Mouse (Mus musculus): ENCODE data around the gene Cldn7. TPM values are rescaled to one million over a fixed set of nuclear protein-coding genes. Genes with fewer than 3 reads are reported as not detected.
A peak's percentile ranks its signal among the peaks of the same experiment; 100 is the strongest.

The Cldn7 gene
- polyA plus RNA-seq, 1 experiment from 2014 or later: 7.5 TPM

DNA sequence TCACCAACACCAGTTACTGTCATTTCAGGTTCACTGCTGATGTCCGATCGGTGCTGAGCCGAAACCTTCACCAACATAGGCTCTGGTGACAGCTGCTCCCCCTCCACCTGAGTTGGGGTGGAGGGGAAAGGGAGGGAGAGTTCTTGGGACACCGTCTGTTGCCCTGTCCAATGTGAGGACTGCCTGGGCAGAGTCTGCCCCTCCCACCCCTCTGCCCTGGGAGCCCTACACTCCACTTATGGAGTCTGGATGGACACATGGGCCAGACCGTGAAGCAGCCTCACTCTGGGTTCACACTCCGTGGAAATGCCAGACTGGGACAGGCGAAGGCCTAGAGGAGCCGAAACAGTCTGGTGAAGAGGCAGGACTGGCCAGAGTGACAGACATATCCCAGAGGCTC is 25.4 kb downstream of the Cldn7 start:
- Histone ChIP-seq H3K27ac (ENCODE audit: low read length) (peak overlapping the region; percentile 99), H3K9me3 (replicated peaks; ENCODE audit: control insufficient read depth, low read length) (no peaks in the 10 kb centered on the region), H3K27me3 (ENCODE audit: control insufficient read depth, insufficient read depth, low read length) (no peaks in the 10 kb centered on the region), H3K4me2 (ENCODE audit: low read depth, low read length) (no peak overlapping the region), H3K4me3 (ENCODE audit: low read length) (no peak overlapping the region), H3K4me1 (ENCODE audit: control insufficient read depth, insufficient read depth, low read length) (peaks cover 17% of the 10 kb centered on the region), H3K36me3 (ENCODE audit: control insufficient read depth, insufficient read depth) (peaks cover 53% of the 10 kb centered on the region), H3K9ac (ENCODE audit: low read length) (no peak overlapping the region)
- no peak for ATAC-seq (replicated peaks; ENCODE audit: extremely low read depth, insufficient read depth, low FRiP score)
- 83% methylated on average over 8 of the region's 8 CpGs for WGBS

DNA sequence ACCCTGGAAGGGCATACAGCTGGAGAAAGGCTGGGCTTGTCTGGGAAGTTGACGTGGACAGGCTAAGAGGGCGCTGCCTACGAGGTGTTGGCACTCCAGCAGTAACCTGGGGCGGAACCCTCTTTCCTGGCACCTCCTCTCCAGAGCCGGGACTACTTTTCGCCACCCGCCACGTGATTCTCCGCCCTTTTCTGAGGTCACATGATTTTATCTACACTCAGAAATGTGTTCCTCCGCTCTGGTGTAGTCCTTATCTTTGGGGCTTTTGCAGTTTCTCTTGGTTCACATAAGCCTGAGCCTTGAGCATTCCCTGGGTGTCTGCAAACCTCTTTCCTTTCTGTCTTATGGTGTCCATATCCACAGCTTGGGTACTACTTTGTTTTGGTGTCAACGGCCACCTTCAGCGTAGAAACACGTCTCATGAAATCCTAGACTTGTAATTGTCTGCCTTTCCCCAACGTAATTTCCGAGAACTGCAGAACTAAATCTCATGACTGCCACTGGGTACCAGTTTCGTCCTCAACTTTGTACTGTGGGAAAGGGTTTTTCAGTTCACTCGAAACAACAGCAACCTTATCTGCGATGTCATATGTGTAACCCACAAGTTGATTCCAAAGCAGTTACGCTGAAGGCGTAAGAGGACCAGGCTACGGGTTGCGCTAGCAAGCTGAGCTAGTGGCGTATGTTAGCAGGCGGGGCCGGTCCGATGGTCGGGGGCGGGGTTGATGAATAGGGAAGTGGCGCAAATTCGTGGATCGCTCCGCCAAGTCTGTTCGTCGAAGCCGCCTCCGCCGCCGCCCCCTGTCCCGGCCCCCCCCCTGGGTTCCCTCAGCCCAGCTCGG is 26.5 kb downstream of the Cldn7 start, which contains the start of gene Gabarap:
Gene Gabarap, plus strand, starts transcription at position 294 of the 842 bp plus-strand sequence.
- peak within 1 kb of the TSS; percentile 96 for H3K9ac ChIP-seq (ENCODE audit: low read length)
- no peaks in the 10 kb centered on the region for H3K9me3 ChIP-seq (replicated peaks; ENCODE audit: control insufficient read depth, low read length)
- peaks cover 47% of the 10 kb centered on the region for H3K36me3 ChIP-seq (ENCODE audit: control insufficient read depth, insufficient read depth)
- whole genome bisulfite sequencing: under 1% methylated on average over 40 of the region's 40 CpGs
- no peaks in the 10 kb centered on the region for H3K27me3 ChIP-seq (ENCODE audit: control insufficient read depth, insufficient read depth, low read length)
- H3K4me3 ChIP-seq (ENCODE audit: low read length): peak within 1 kb of the TSS; percentile 96
- ATAC-seq (replicated peaks; ENCODE audit: extremely low read depth, insufficient read depth, low FRiP score): peak; percentile 70
- peak within 1 kb of the TSS; percentile 93 for H3K4me2 ChIP-seq (ENCODE audit: low read depth, low read length)
- H3K27ac ChIP-seq (ENCODE audit: low read length): peak within 1 kb of the TSS; percentile 99
- peaks cover 19% of the 10 kb centered on the region for H3K4me1 ChIP-seq (ENCODE audit: control insufficient read depth, insufficient read depth, low read length)

DNA sequence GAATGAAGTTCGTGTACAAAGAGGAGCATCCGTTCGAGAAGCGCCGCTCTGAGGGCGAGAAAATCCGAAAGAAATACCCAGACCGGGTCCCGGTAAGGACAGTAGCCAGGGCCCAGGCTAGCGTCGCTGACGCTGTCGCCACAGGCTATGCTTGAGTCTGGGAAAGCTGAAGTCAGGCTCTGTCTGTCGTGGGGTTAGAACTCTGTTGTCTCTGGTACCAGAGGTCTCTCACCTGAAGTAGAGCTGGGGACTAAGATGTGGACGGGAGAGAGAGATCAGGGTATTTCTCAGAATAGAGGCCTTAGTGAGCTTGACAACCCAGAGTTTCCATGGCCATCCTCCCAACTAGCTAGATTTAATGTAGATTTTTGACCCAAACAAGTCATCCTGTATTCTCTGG is 27.1 kb downstream of the Cldn7 start:
- Histone ChIP-seq H3K36me3 (ENCODE audit: control insufficient read depth, insufficient read depth) (peaks cover 43% of the 10 kb centered on the region), H3K4me2 (ENCODE audit: low read depth, low read length) (peak overlapping the region; percentile 93), H3K27me3 (ENCODE audit: control insufficient read depth, insufficient read depth, low read length) (no peaks in the 10 kb centered on the region), H3K4me1 (ENCODE audit: control insufficient read depth, insufficient read depth, low read length) (peaks cover 19% of the 10 kb centered on the region), H3K9ac (ENCODE audit: low read length) (peak overlapping the region; percentile 96), H3K27ac (ENCODE audit: low read length) (peak overlapping the region; percentile 99), H3K4me3 (ENCODE audit: low read length) (peak overlapping the region; percentile 96), H3K9me3 (replicated peaks; ENCODE audit: control insufficient read depth, low read length) (no peaks in the 10 kb centered on the region)
- peak; percentile 6; the same call in 1 of the 2 replicates for ATAC-seq (replicated peaks; ENCODE audit: extremely low read depth, insufficient read depth, low FRiP score)
- WGBS: 0% methylated on average over 15 of the region's 15 CpGs

DNA sequence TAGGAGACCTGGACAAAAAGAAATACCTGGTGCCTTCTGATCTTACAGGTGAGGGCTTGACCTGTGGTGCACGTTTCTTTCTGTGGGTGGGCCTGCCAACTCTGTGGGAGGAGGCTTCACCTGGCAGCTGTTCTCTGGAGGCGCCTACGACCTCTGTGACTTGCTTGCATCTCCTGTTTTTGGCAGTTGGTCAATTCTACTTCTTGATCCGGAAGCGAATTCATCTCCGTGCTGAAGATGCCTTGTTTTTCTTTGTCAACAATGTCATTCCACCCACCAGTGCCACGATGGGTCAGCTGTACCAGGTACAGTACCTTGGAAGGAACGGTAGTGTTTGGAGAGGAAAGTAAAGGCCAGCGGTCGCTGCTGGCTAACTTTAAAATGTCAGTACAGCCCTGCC is 27.8 kb downstream of the Cldn7 start:
- 71% methylated on average over 10 of the region's 10 CpGs for WGBS
- Histone ChIP-seq H3K27ac (ENCODE audit: low read length) (no peak overlapping the region), H3K27me3 (ENCODE audit: control insufficient read depth, insufficient read depth, low read length) (no peaks in the 10 kb centered on the region), H3K9ac (ENCODE audit: low read length) (peak overlapping the region; percentile 96), H3K9me3 (replicated peaks; ENCODE audit: control insufficient read depth, low read length) (no peaks in the 10 kb centered on the region), H3K36me3 (ENCODE audit: control insufficient read depth, insufficient read depth) (peaks cover 37% of the 10 kb centered on the region), H3K4me2 (ENCODE audit: low read depth, low read length) (peak overlapping the region; percentile 93), H3K4me3 (ENCODE audit: low read length) (peak overlapping the region; percentile 96), H3K4me1 (ENCODE audit: control insufficient read depth, insufficient read depth, low read length) (peaks cover 20% of the 10 kb centered on the region)
- ATAC-seq (replicated peaks; ENCODE audit: extremely low read depth, insufficient read depth, low FRiP score): no peak

DNA sequence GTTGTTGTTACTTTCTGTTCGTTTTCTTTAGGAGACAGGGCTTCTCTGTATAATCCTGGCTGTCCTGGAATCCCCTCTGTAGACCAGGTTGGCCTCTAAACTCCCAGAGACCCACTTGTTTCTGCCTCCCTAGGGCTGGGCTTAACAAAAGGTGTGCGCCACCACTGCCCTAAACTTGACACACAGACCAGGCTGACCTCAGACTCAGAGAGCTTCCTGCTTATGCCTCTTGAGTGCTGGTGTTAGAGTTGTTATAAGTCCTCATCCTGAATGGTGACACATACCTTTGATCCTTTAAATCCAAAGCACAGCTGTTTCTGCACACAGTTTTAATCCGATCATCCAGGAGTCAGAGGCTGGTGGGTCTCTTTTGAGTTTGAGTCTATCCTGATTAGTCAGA is 28.4 kb downstream of the Cldn7 start:
- peaks cover 25% of the 10 kb centered on the region for H3K4me1 ChIP-seq (ENCODE audit: control insufficient read depth, insufficient read depth, low read length)
- WGBS: 79% methylated on average over 3 of the region's 3 CpGs
- peaks cover 34% of the 10 kb centered on the region for H3K36me3 ChIP-seq (ENCODE audit: control insufficient read depth, insufficient read depth)
- no peak overlapping the region; the same call in 1 of the 2 replicates for H3K4me3 ChIP-seq (ENCODE audit: low read length)
- peak overlapping the region; percentile 93 for H3K4me2 ChIP-seq (ENCODE audit: low read depth, low read length)
- peak overlapping the region; percentile 96; the same call in 1 of the 2 replicates for H3K9ac ChIP-seq (ENCODE audit: low read length)
- no peaks in the 10 kb centered on the region for H3K27me3 ChIP-seq (ENCODE audit: control insufficient read depth, insufficient read depth, low read length)
- H3K9me3 ChIP-seq (replicated peaks; ENCODE audit: control insufficient read depth, low read length): no peaks in the 10 kb centered on the region
- ATAC-seq (replicated peaks; ENCODE audit: extremely low read depth, insufficient read depth, low FRiP score): no peak
- no peak overlapping the region for H3K27ac ChIP-seq (ENCODE audit: low read length)

DNA sequence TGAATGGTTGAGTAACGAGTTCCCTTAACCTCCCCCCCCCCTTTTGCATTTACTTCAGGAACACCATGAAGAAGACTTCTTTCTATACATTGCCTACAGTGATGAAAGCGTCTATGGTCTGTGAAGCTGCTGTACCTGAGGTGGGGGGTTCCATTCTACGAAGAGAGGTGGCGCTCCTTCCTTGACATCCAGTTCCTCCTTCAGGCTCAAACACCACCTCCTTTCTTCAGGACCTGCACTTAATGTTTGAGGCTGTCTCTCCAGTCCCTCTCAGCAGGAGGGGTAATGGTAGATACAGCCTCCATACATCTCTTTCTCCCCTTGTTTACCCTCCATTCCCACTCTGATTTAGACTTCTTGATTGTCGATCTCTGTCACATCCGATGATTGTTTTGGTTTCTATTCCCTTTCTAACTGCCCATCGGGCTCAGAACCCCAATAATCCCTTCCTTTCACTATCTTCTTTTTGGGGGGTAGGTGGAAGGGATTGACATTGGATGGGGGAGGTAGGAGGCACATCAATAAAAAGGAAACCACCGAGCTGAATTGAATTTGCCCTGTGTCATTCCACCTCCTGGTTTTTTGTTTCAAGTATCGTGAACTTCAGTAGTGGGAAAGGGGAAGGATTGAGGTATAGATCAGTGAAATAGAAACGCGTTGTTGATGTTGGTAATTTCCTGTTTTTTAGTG is 30.0 kb downstream of the Cldn7 start:
- Histone ChIP-seq H3K9me3 (replicated peaks; ENCODE audit: control insufficient read depth, low read length) (no peaks in the 10 kb centered on the region), H3K4me3 (ENCODE audit: low read length) (no peak overlapping the region), H3K27ac (ENCODE audit: low read length) (no peak overlapping the region), H3K4me1 (ENCODE audit: control insufficient read depth, insufficient read depth, low read length) (peaks cover 22% of the 10 kb centered on the region), H3K36me3 (ENCODE audit: control insufficient read depth, insufficient read depth) (peaks cover 37% of the 10 kb centered on the region), H3K27me3 (ENCODE audit: control insufficient read depth, insufficient read depth, low read length) (no peaks in the 10 kb centered on the region), H3K9ac (ENCODE audit: low read length) (no peak overlapping the region), H3K4me2 (ENCODE audit: low read depth, low read length) (peak overlapping the region; percentile 58; the same call in 1 of the 2 replicates)
- ATAC-seq (replicated peaks; ENCODE audit: extremely low read depth, insufficient read depth, low FRiP score): no peak
- WGBS: 86% methylated on average over 11 of the region's 11 CpGs

DNA sequence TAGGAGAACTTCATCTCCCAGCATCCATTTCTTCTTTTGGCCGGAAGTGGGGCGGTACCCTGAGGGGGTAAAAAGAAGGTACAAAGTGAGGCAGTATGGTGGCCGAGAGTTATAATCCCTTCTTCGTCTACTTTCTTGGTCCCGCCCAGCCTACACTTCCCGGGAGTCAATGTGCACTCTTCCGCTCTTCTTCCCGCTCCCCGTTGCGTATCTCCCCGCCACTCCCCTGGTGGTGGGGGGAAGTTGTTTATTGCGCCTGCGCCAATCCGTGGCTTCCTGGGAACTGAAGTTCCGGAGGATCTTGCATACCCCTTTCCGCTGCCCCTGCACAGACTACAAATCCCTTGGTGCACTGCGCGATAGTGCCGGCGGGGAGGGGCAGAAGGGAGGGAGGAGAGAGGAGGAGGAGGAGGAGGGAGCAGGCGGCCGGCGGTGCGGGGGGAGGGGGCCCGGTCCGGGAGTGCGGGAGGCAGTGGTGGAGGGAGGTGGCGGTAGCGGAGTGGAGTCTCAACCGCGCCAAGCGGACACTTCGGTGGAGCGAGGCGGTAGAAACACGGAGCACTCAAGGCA is 30.9 kb downstream of the Cldn7 start, which contains the start of gene Phf23:
Gene Phf23, plus strand, starts transcription at position 387 of the 570 bp plus-strand sequence.
- Histone ChIP-seq H3K27me3 (ENCODE audit: control insufficient read depth, insufficient read depth, low read length) (no peaks in the 10 kb centered on the region), H3K4me1 (ENCODE audit: control insufficient read depth, insufficient read depth, low read length) (peaks cover 20% of the 10 kb centered on the region), H3K9ac (ENCODE audit: low read length) (peak within 1 kb of the TSS; percentile 90), H3K9me3 (replicated peaks; ENCODE audit: control insufficient read depth, low read length) (no peaks in the 10 kb centered on the region), H3K4me3 (ENCODE audit: low read length) (peak within 1 kb of the TSS; percentile 93), H3K36me3 (ENCODE audit: control insufficient read depth, insufficient read depth) (peaks cover 35% of the 10 kb centered on the region), H3K4me2 (ENCODE audit: low read depth, low read length) (peak within 1 kb of the TSS; percentile 65), H3K27ac (ENCODE audit: low read length) (peak within 1 kb of the TSS; percentile 99)
- WGBS: under 1% methylated on average over 36 of the region's 36 CpGs
- peak; percentile 74 for ATAC-seq (replicated peaks; ENCODE audit: extremely low read depth, insufficient read depth, low FRiP score)

DNA sequence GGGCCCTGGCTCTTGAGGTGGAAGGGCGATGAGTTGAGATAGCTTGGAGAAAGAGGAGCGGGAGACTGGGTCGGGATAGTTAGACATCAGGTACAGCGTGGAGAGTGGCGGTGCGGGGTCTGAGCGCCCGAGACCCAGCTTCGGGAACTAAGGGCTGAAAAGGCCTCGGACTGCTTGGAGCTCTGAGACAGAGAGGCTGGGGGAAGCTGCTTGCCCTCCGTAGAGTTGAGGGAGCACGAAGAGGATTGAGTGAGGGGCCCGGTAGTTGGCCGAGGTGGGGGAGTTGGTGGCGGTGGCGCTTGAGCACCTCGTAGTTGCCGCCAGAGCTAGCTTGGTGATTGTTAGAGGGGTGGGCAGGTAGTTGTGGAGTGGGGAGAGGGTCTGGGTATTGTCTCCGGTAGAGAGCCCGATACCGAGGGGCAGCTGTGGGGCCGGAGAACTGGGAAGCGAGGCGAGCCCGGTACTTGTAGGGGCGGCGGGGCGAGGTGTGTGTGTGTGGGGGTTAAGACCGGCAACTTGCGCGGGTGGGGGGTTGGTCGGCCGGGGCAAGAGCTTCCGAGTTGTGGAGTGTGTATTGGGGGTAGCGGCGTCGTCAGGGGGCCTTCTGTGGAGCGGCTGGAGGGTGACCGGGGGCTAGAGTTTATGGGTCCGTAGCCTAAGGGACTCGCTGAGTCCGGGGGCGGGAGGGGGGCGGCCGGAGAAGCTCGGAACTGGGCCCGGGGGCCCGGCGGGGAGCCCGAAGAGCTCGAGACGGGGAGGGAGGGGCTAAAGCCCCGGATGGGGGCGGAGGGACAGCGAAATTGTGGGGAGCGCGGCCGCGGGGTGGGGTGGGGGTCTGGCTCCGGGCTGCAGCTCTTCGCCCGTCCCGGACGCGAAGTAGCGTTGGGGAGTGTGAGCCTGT is 31.8 kb downstream of the Cldn7 start:
- peak overlapping the region; percentile 93 for H3K4me3 ChIP-seq (ENCODE audit: low read length)
- peaks cover 35% of the 10 kb centered on the region for H3K36me3 ChIP-seq (ENCODE audit: control insufficient read depth, insufficient read depth)
- 1% methylated on average over 66 of the region's 66 CpGs for WGBS
- H3K27me3 ChIP-seq (ENCODE audit: control insufficient read depth, insufficient read depth, low read length): no peaks in the 10 kb centered on the region
- no peaks in the 10 kb centered on the region for H3K9me3 ChIP-seq (replicated peaks; ENCODE audit: control insufficient read depth, low read length)
- peak overlapping the region; percentile 99 for H3K27ac ChIP-seq (ENCODE audit: low read length)
- peak overlapping the region; percentile 90 for H3K9ac ChIP-seq (ENCODE audit: low read length)
- peak overlapping the region; percentile 65 for H3K4me2 ChIP-seq (ENCODE audit: low read depth, low read length)
- peak; percentile 4 for ATAC-seq (replicated peaks; ENCODE audit: extremely low read depth, insufficient read depth, low FRiP score)
- peaks cover 21% of the 10 kb centered on the region for H3K4me1 ChIP-seq (ENCODE audit: control insufficient read depth, insufficient read depth, low read length)

All from heart, embryonic 16.5 days (tissue).